Mouse (Mus musculus): ENCODE measurements around the gene Olfr61. TPM values are rescaled to one million over a fixed set of nuclear protein-coding genes. Genes with fewer than 3 reads are reported as not detected.

Olfr61 gene
- not detected in 2 replicates for polyA plus RNA-seq (2015; fragmentation: Nextera tagmentation; extraction: Ambion mirVana)

GRCm38 (mm10) chr7:140628670-140629069 lies at the start of gene Olfr61:
TSS of gene Olfr61 (plus strand) at chr7:140628970.

GRCm38 (mm10) chr7:140600969-140601368 lies 27.8 kb upstream of the Olfr61 start, which contains the start of gene Olfr46:
TSS of gene Olfr46 (plus strand) at chr7:140601269.

GRCm38 (mm10) chr7:140646152-140646551 lies 17.4 kb downstream of the Olfr61 start, which contains the start of gene Olfr53:
TSS of gene Olfr53 (plus strand) at chr7:140646452.

GRCm38 (mm10) chr7:140659630-140660029 lies 30.9 kb downstream of the Olfr61 start, which contains the start of gene Olfr539:
TSS of gene Olfr539 (plus strand) at chr7:140659930.

GRCm38 (mm10) chr7:140681651-140682050 lies 52.9 kb downstream of the Olfr61 start, which contains the start of gene Olfr45:
TSS of gene Olfr45 (plus strand) at chr7:140681951.

Other genes with a start within 250 kb of the Olfr61 start
- not detected in 2 replicates for gene Olfr531, start 226.1 kb upstream of the Olfr61 start, polyA plus RNA-seq (2015; fragmentation: Nextera tagmentation; extraction: Ambion mirVana)
- gene Olfr532, start 207.3 kb upstream of the Olfr61 start, polyA plus RNA-seq (2015; fragmentation: Nextera tagmentation; extraction: Ambion mirVana) = not detected in 2 replicates
- gene Olfr533, start 165.6 kb upstream of the Olfr61 start, polyA plus RNA-seq (2015; fragmentation: Nextera tagmentation; extraction: Ambion mirVana) = not detected in 2 replicates
- gene Olfr535, start 144.8 kb upstream of the Olfr61 start, polyA plus RNA-seq (2015; fragmentation: Nextera tagmentation; extraction: Ambion mirVana) = not detected in 2 replicates
- not detected in 2 replicates for gene Olfr536, start 121.6 kb upstream of the Olfr61 start, polyA plus RNA-seq (2015; fragmentation: Nextera tagmentation; extraction: Ambion mirVana)
- not detected in 2 replicates for gene Olfr538, start 61.1 kb upstream of the Olfr61 start, polyA plus RNA-seq (2015; fragmentation: Nextera tagmentation; extraction: Ambion mirVana)
- 0.01 TPM in 1 of 2 replicates, not detected in the other for gene Olfr46, start 27.7 kb upstream of the Olfr61 start, polyA plus RNA-seq (2015; fragmentation: Nextera tagmentation; extraction: Ambion mirVana)
- not detected in 2 replicates for gene Olfr53, start 17.5 kb downstream of the Olfr61 start, polyA plus RNA-seq (2015; fragmentation: Nextera tagmentation; extraction: Ambion mirVana)
- 0.04 TPM in 2 replicates for gene Olfr539, start 31.0 kb downstream of the Olfr61 start, polyA plus RNA-seq (2015; fragmentation: Nextera tagmentation; extraction: Ambion mirVana)
- not detected in 2 replicates for gene Olfr45, start 53.0 kb downstream of the Olfr61 start, polyA plus RNA-seq (2015; fragmentation: Nextera tagmentation; extraction: Ambion mirVana)
- gene Olfr541, start 68.3 kb downstream of the Olfr61 start, polyA plus RNA-seq (2015; fragmentation: Nextera tagmentation; extraction: Ambion mirVana) = not detected in 2 replicates
- gene Cyp2e1, start 134.8 kb downstream of the Olfr61 start, polyA plus RNA-seq (2015; fragmentation: Nextera tagmentation; extraction: Ambion mirVana) = 0.10 and 0.15 TPM in 2 replicates
- gene Syce1, start 158.9 kb downstream of the Olfr61 start, polyA plus RNA-seq (2015; fragmentation: Nextera tagmentation; extraction: Ambion mirVana) = 0.52 and 0.67 TPM in 2 replicates
- 22.0 and 25.1 TPM in 2 replicates for gene Zfp941, start 193.2 kb downstream of the Olfr61 start, polyA plus RNA-seq (2015; fragmentation: Nextera tagmentation; extraction: Ambion mirVana)
- 0.46 and 1.5 TPM in 2 replicates for gene Urah, start 206.0 kb downstream of the Olfr61 start, polyA plus RNA-seq (2015; fragmentation: Nextera tagmentation; extraction: Ambion mirVana)
- not detected in 2 replicates for gene Scgb1c1, start 216.6 kb downstream of the Olfr61 start, polyA plus RNA-seq (2015; fragmentation: Nextera tagmentation; extraction: Ambion mirVana)
- gene Odf3, start 218.8 kb downstream of the Olfr61 start, polyA plus RNA-seq (2015; fragmentation: Nextera tagmentation; extraction: Ambion mirVana) = 0.22 and 0.36 TPM in 2 replicates
- gene Gm45785, start 227.4 kb downstream of the Olfr61 start, polyA plus RNA-seq (2015; fragmentation: Nextera tagmentation; extraction: Ambion mirVana) = 0.34 TPM in 1 of 2 replicates, not detected in the other
- 78.6 and 85.7 TPM in 2 replicates for gene Ric8a, start 228.0 kb downstream of the Olfr61 start, polyA plus RNA-seq (2015; fragmentation: Nextera tagmentation; extraction: Ambion mirVana)
- 60.4 and 62.6 TPM in 2 replicates for gene Bet1l, start 228.6 kb downstream of the Olfr61 start, polyA plus RNA-seq (2015; fragmentation: Nextera tagmentation; extraction: Ambion mirVana)